Mouse (Mus musculus) spleen, adult 12 weeks (tissue): Measurements from ENCODE around the gene Ptcd2.

ENCODE experiments used
- DNase-seq: peaks from one replicate; pipeline ENCODE4 v3.0.0; 2022; ENCODE audit warnings: low spot score

Gene Ptcd2

GRCm38 (mm10) chr13:99304365-99304764 lies 40.1 kb downstream of the Ptcd2 start:
- DNase-seq = no peak

- no peak for DNase-seq
Measured at GRCm38 (mm10) chr13:99303846-99304245, 40.7 kb downstream of the Ptcd2 start.

- DNase-seq = no peak
Measured at GRCm38 (mm10) chr13:99299921-99300320, 44.6 kb downstream of the Ptcd2 start.

GRCm38 (mm10) chr13:99294176-99294575 lies 50.3 kb downstream of the Ptcd2 start:
- no peak for DNase-seq

GRCm38 (mm10) chr13:99290766-99291165 lies 53.7 kb downstream of the Ptcd2 start:
- DNase-seq = no peak

GRCm38 (mm10) chr13:99287786-99288185 lies 56.7 kb downstream of the Ptcd2 start:
- DNase-seq = no peak

- DNase-seq = no peak
Measured at GRCm38 (mm10) chr13:99287207-99287606, 57.3 kb downstream of the Ptcd2 start.

GRCm38 (mm10) chr13:99285241-99285640 lies 59.3 kb downstream of the Ptcd2 start:
- no peak for DNase-seq

- DNase-seq = no peak
Measured at GRCm38 (mm10) chr13:99284400-99285160, 59.9 kb downstream of the Ptcd2 start.

- no peak for DNase-seq
Measured at GRCm38 (mm10) chr13:99283916-99284315, 60.6 kb downstream of the Ptcd2 start.

GRCm38 (mm10) chr13:99282961-99283360 lies 61.5 kb downstream of the Ptcd2 start:
- DNase-seq = no peak

- DNase-seq = no peak
Measured at GRCm38 (mm10) chr13:99279351-99279750, 65.2 kb downstream of the Ptcd2 start.

- no peak for DNase-seq
Measured at GRCm38 (mm10) chr13:99278511-99278910, 66.0 kb downstream of the Ptcd2 start.

- DNase-seq = no peak
Measured at GRCm38 (mm10) chr13:99277521-99277920, 67.0 kb downstream of the Ptcd2 start.

- no peak for DNase-seq
Measured at GRCm38 (mm10) chr13:99272046-99272445, 72.5 kb downstream of the Ptcd2 start.
